Mouse (Mus musculus) intestine, embryonic 14.5 days (tissue): ENCODE data around the gene Mark2. TPM values are rescaled to one million over a fixed set of nuclear protein-coding genes. Genes with fewer than 3 reads are reported as not detected.

Experiments used
- ATAC-seq: fragments of 200-750 bp; cut with Nextera tagmentation; replicated peaks from 2 replicates; pipeline ENCODE4 v1.8.0; 2017; ENCODE audit warnings: low read depth, moderate number of reproducible peaks, moderate TSS enrichment, moderate library complexity; ENCODE audit not compliant: low FRiP score, low TSS enrichment
- DNase-seq: peaks from one replicate; pipeline ENCODE4 v3.0.0-alpha.2; 2018; ENCODE audit warnings: low spot score
- H3K27ac ChIP-seq: fragments of 300-500 bp; sonication (generic); 2 replicates; pipeline ENCODE4 v1.5.1; 2014; ENCODE audit warnings: low read depth, mild to moderate bottlenecking, control low read depth
- H3K27me3 ChIP-seq: fragments of 300-500 bp; sonication (generic); replicated peaks from 2 replicates; pipeline ENCODE4 v1.6.1; 2014; ENCODE audit warnings: low read length, control low read depth; ENCODE audit not compliant: control insufficient read depth, insufficient read depth
- H3K36me3 ChIP-seq: fragments of 300-500 bp; sonication (generic); 2 replicates; pipeline ENCODE4 v1.6.1; 2014; ENCODE audit warnings: low read length, control low read depth; ENCODE audit not compliant: control insufficient read depth, insufficient read depth
- H3K4me1 ChIP-seq: fragments of 300-500 bp; sonication (generic); replicated peaks from 2 replicates; pipeline ENCODE4 v1.6.1; 2014; ENCODE audit warnings: low read length, control low read depth, mixed read lengths; ENCODE audit not compliant: control insufficient read depth, insufficient read depth
- H3K4me2 ChIP-seq: fragments of 300-500 bp; sonication (generic); 2 replicates; pipeline ENCODE4 v1.6.1; 2014; ENCODE audit warnings: low read length
- H3K4me3 ChIP-seq: fragments of 300-500 bp; sonication (generic); 2 replicates; pipeline ENCODE4 v1.5.1; 2014; ENCODE audit warnings: low read depth, low read length, control low read depth, mixed read lengths
- H3K9ac ChIP-seq: fragments of 300-500 bp; sonication (generic); 2 replicates; pipeline ENCODE4 v1.6.1; 2014; ENCODE audit warnings: mild to moderate bottlenecking, low read length
- H3K9me3 ChIP-seq: fragments of 300-500 bp; sonication (generic); 2 replicates; pipeline ENCODE4 v1.6.1; 2016; ENCODE audit warnings: low read length, control low read depth; ENCODE audit not compliant: control insufficient read depth
- WGBS: fragments of 180-500 bp; shearing (Covaris S2); extraction: QIAGEN DNeasy Blood & Tissue Kit; methylation state at CpG from one replicate; pipeline ENCODE4 v1.1.7; 2014; 5-methylcytosine and 5-hydroxymethylcytosine counted together
- polyA plus RNA-seq: library from polyadenylated mRNA; unstranded; fragments of >200 nt; fragmentation: Nextera tagmentation; extraction: Ambion mirVana; gene quantifications from 2 replicates; pipeline ENCODE4 v1.2.1, GENCODE M21; 2014

Mark2 gene
- polyA plus RNA-seq, 1 experiment from 2014 or later: 54.0 TPM

DNA sequence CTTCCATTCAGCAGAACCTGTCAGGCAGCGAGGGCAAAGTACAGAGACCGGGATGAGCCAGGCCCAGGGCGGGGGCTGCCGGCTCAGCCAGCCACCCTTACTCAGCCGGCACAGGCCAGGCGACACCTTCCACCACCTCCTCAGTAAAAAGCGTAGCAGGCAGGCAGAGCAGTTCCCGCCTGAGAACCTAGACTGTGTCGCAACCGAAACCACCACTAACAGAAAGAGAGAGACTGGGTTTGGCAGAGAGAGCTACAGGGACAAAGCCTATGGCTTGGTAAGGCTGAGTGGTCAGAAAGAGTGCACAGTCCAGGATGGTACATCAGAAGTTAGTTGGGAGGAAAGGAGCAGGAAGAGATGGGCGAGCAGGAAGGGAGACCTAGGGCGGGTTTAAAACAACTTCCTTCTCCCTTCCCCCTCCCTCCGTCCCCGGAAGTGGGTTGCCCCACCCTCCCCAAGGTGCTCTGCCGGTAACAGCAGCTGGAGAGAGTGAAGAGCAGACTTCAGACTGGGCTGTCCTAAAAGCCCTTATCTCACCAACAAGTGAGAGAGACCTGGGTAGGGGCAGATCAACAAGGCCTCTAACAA lies 46.5 kb downstream of the Mark2 start:
- Histone ChIP-seq H3K27me3 (no peaks in the 10 kb centered on the region), H3K4me3 (peak overlapping the region; percentile 15; the same call in 1 of the 2 replicates), H3K27ac (peak overlapping the region; percentile 83), H3K9me3 (no peaks in the 10 kb centered on the region), H3K4me2 (peak overlapping the region; percentile 38), H3K36me3 (0 out of 2 replicates have a peak, but pooled peaks cover 2% of the 10 kb centered on the region), H3K4me1 (peaks cover 39% of the 10 kb centered on the region), H3K9ac (0 out of 2 replicates have a peak overlapping the region, but pooled peaks have one; percentile 14)
- peak; percentile 85 for ATAC-seq
- DNase-seq: peak; percentile 70
- WGBS: 34% methylated on average over 15 of the region's 15 CpGs

DNA sequence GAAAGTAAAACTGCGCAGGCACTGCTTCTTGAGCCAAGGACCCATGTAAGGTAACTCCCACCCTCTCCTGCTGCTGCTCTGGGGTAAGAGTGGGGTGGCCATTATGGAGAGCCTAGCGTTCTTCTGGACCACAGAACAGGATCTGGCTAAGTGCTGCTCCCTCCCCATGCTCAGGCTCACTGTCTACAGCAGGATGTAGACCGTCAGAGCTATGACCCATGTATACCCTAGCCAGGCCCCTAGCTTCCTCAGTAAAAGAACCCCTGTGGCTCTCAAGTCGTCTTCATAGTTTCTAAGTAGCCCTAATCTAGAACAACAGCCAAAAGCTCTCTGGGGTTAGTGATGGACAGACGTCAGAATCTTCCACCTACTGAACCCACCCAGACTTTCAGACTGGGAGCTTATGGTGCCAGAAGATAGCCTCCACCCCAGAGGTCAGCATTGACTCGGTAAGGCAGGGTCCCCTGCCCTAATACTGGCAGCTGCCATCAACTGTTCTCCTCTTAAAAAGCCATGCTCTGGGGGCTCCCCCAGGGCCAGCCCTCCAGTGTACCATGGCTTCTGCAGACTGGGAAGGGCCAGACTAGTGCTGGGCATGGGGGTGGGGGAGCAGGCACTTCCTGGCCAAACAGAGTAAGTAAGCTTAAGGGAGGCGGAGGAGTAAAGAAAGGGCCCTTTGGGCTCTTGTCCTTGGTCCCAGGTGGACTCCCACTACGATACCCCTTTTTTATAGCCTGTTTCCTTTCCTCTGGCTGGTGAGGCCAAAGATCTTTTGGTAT lies 47.4 kb downstream of the Mark2 start:
- Histone ChIP-seq H3K9me3 (no peaks in the 10 kb centered on the region), H3K9ac (no peak overlapping the region), H3K27ac (peak overlapping the region; percentile 83), H3K27me3 (no peaks in the 10 kb centered on the region), H3K4me2 (peak overlapping the region; percentile 38), H3K4me1 (peaks cover 39% of the 10 kb centered on the region), H3K4me3 (peak overlapping the region; percentile 15; the same call in 1 of the 2 replicates), H3K36me3 (no peaks in the 10 kb centered on the region)
- WGBS: 53% methylated on average over 8 of the region's 8 CpGs
- DNase-seq (no peak), ATAC-seq (no peak)

DNA sequence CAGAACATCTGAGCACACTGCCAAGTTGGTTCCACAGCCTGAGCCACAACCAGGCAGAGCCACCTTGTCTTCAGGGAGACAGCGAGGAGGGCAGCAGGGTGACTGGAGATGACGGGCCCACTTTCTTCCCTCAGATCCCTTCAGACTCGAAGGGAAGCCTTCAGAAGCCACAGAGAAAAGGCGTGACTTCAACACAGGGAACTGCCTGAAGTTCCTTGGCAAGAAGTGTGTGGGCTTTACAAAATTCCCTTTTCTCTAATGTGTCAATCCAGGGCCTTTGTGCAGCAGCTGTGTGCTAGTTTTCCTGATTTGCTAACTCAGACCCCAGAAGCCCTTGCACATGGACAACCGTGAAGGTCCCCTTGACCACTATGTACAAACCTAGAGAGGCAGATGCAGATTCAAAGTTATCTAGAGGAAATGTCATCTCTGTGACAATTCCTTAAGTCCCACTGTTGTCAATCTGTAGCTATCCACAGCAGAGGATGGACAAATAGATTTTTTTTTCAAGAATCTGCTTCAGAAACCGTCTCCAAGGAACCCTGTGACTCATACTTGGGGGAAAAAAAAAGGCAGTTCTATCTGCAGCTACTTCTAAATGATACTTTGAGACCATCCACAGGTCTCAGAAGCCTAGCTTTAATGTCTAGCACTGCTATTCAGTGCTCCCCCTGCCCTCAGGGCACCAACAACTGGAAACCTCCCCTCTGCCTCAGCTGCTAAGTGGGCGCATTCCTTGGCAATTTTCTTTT lies 49.5 kb downstream of the Mark2 start:
- H3K27me3 ChIP-seq: no peaks in the 10 kb centered on the region
- peaks cover 39% of the 10 kb centered on the region for H3K4me1 ChIP-seq
- H3K4me3 ChIP-seq: no peak overlapping the region
- H3K9ac ChIP-seq: no peak overlapping the region
- H3K27ac ChIP-seq: no peak overlapping the region
- no peak overlapping the region for H3K4me2 ChIP-seq
- ATAC-seq (no peak), DNase-seq (no peak)
- WGBS: 91% methylated on average over 7 of the region's 7 CpGs
- peaks cover 15% of the 10 kb centered on the region for H3K36me3 ChIP-seq
- no peaks in the 10 kb centered on the region for H3K9me3 ChIP-seq

DNA sequence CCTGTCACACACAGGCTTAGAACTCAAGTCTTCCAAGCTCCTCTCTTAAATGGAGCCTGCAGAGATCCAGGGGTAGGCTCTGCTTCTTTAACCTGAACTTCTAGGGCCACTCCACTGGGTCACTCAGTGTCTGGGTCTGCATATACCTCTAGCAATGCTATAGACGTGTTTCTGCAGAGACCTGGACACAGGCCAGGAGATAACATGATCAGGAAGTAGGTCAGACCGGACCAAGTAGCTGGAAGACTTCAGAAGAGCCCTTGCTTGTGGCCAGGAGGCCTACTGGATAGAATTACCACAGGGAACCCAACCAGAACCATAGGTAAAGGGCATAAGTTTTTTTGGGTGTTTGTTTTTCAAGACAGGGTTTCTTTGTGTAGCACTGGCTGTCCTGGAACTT lies 51.9 kb downstream of the Mark2 start:
- 49% methylated on average over 2 of the region's 2 CpGs for WGBS
- H3K4me1 ChIP-seq: peaks cover 25% of the 10 kb centered on the region
- H3K9me3 ChIP-seq: no peaks in the 10 kb centered on the region
- H3K27me3 ChIP-seq: no peaks in the 10 kb centered on the region
- no peak overlapping the region for H3K27ac ChIP-seq
- DNase-seq (no peak), ATAC-seq (no peak)
- no peak overlapping the region for H3K4me2 ChIP-seq
- no peak overlapping the region for H3K9ac ChIP-seq
- H3K4me3 ChIP-seq: no peak overlapping the region
- peaks cover 38% of the 10 kb centered on the region for H3K36me3 ChIP-seq

DNA sequence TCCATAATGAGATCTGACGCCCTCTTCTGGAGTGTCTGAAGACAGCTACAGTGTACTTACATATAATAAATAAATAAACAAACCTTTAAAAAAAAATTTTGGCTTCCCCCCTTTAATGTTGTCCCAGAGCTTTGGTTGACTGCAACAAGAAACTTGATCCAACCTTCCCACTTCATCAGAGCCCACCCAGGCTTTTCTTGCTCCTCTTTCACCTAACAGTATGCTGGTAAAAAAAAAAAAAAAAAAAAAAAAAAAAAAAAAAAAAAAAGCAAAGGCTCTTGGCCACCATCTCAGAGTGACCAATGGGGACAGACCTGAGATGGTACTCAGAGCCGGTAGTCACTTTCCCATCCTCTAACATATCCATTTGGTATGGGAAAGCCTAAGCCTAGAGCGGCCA lies 53.4 kb downstream of the Mark2 start:
- peaks cover 10% of the 10 kb centered on the region for H3K4me1 ChIP-seq
- no peaks in the 10 kb centered on the region for H3K9me3 ChIP-seq
- H3K27me3 ChIP-seq: no peaks in the 10 kb centered on the region
- H3K9ac ChIP-seq: no peak overlapping the region
- no peak overlapping the region for H3K27ac ChIP-seq
- H3K4me2 ChIP-seq: no peak overlapping the region
- WGBS: 80% methylated on average over 3 of the region's 3 CpGs
- peaks cover 53% of the 10 kb centered on the region for H3K36me3 ChIP-seq
- DNase-seq: no peak
- no peak for ATAC-seq
- H3K4me3 ChIP-seq: no peak overlapping the region

DNA sequence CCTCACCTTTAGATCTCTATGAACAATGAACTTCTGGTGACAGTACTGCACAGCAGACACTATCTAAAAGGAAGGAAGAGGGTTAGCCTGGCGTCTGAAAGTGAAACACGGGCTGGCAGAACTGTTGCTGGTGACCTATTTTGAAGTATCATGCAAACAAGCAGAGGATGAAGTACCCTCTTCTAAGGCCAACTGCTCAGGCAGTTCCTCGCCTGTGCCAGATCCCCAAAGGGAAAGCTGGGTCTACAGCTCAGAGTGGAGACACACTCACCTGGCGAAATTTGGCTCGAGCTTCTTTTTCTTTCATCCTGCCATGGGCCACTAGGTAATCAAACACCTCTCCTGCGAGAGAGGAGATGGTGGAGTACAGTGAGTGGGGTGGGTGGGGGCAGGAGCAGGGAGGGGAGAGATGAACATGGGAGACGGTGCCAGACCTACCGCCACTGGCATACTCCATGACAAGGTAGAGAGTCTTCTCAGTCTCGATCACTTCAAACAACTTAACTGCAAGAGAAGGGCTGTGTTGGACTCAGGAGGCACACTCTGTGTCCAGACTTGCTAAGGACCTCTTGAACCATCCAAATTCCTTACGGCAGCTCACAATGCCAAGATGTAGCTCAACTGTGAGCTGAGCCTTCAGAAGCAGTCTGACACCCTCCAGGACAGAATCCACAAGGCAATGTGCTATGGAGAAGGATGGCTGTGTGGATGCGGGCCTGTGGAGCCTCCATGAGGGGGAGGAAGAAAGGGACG lies 54.9 kb downstream of the Mark2 start:
- Histone ChIP-seq H3K4me3 (no peak overlapping the region), H3K9me3 (no peaks in the 10 kb centered on the region), H3K36me3 (peaks cover 69% of the 10 kb centered on the region), H3K4me2 (no peak overlapping the region), H3K4me1 (no peaks in the 10 kb centered on the region), H3K27me3 (no peaks in the 10 kb centered on the region), H3K9ac (no peak overlapping the region), H3K27ac (no peak overlapping the region)
- ATAC-seq (no peak), DNase-seq (no peak)
- 86% methylated on average over 12 of the region's 12 CpGs for WGBS

DNA sequence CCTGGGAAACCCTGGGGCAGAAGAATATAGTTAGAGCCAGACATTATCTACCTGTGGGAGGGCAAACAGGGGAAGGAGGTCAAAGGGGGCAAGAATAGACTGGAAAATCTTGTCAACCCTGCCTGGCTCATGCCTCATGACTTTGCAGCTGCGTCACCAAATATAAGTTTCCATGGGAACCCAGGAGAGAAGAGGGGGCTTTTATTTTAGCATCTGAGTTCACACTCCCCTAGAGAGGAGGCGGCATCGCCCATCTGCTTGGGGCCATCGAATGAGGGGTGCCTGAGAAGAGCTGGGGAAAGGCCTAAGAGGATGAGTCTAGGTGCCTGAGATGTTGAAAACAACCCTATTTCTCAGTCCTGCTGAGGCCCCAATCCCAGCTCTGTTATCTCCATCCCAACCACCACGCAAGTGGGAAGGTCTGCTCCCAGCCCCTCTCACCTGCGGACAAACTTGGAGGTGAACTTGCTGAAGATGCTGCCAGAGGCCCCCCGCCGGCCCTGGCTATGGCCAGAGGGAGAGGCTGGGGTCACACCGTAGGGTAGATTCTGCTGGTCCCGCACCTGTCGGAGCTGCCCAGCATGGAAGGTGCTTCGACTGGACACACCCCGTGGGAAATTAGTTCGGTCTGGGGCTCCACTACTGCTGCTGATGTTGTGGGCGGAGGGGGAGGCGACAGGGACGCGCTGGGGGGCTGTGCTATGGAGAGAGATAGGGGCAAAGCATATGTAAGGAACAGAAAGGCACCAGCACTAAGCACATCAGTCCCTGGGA lies 60.9 kb downstream of the Mark2 start:
- no peaks in the 10 kb centered on the region for H3K27me3 ChIP-seq
- ATAC-seq (no peak), DNase-seq (no peak)
- peaks cover 3% of the 10 kb centered on the region; the same call in 1 of the 2 replicates for H3K4me1 ChIP-seq
- no peak overlapping the region for H3K27ac ChIP-seq
- peaks cover 89% of the 10 kb centered on the region for H3K36me3 ChIP-seq
- H3K4me2 ChIP-seq: no peak overlapping the region
- no peak overlapping the region for H3K4me3 ChIP-seq
- WGBS: 89% methylated on average over 18 of the region's 18 CpGs
- H3K9ac ChIP-seq: no peak overlapping the region
- H3K9me3 ChIP-seq: no peaks in the 10 kb centered on the region
